Mouse (Mus musculus): ENCODE results near the gene A730049H05Rik. TPM values are rescaled to one million over a fixed set of nuclear protein-coding genes. Genes with fewer than 3 reads are reported as not detected.

Gene A730049H05Rik
- polyA plus RNA-seq, 1 experiment from 2014 or later = not detected

DNA sequence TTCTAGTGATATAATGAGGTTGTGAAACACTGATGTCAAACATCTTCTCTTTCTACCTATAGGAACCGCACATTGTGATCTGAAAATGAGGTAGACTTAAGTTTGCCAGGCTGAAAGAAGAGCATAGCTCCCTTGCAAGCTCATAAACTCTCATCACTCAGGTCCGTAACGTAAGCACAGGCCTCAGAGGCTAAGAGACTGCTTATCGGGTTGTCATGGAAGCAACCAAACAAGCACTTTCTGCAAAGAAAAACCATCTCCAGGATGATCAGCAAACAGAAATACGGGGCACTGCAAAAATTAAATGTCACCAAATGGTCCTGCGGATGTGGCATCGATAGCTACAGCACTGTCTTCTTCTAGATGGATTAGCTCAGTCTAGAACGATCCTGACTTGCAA is 29.6 kb downstream of the A730049H05Rik start:
- no peak for ATAC-seq (ENCODE audit: low read depth)
- no peaks in the 10 kb centered on the region for H3K9me3 ChIP-seq (replicated peaks; ENCODE audit: control insufficient read depth, low read length)
- no peaks in the 10 kb centered on the region for H3K36me3 ChIP-seq (ENCODE audit: control insufficient read depth, insufficient read depth)
- no peaks in the 10 kb centered on the region for H3K27me3 ChIP-seq (ENCODE audit: control insufficient read depth, insufficient read depth, low read depth, low read length)
- H3K4me3 ChIP-seq (ENCODE audit: low read depth, low read length) = no peak overlapping the region
- H3K4me1 ChIP-seq (ENCODE audit: control insufficient read depth, low read depth, low read length) = no peaks in the 10 kb centered on the region
- WGBS (ENCODE audit: insufficient replicate concordance) = 64% methylated on average over 8 of the region's 8 CpGs
- H3K9ac ChIP-seq (ENCODE audit: low read depth, low read length) = no peak overlapping the region
- no peak overlapping the region for H3K27ac ChIP-seq (ENCODE audit: low read length)
- H3K4me2 ChIP-seq (ENCODE audit: low read depth, low read length) = no peak overlapping the region

DNA sequence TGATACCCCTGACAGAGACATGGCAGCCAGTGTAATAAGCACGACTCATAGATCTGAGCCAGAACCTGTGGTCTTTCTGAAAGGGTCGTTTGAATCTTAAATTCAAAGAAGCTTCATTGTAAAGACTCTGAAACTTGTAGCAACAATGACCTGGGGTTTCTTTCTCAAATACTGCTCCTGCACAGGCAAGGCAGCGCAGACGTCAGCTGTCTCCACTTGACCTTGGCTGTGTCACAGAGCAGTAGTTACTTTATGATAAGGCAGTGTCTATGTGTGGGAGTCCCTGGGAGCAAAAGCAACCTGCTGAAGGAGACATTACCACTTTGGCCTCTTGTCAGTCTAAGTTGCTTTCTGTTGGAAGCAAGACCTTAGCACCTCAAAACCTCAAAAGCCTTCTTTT is 30.3 kb downstream of the A730049H05Rik start:
- Histone ChIP-seq H3K27me3 (ENCODE audit: control insufficient read depth, insufficient read depth, low read depth, low read length) (no peaks in the 10 kb centered on the region), H3K9ac (ENCODE audit: low read depth, low read length) (no peak overlapping the region), H3K36me3 (ENCODE audit: control insufficient read depth, insufficient read depth) (no peaks in the 10 kb centered on the region), H3K4me1 (ENCODE audit: control insufficient read depth, low read depth, low read length) (no peaks in the 10 kb centered on the region), H3K4me3 (ENCODE audit: low read depth, low read length) (no peak overlapping the region), H3K4me2 (ENCODE audit: low read depth, low read length) (no peak overlapping the region), H3K27ac (ENCODE audit: low read length) (no peak overlapping the region), H3K9me3 (replicated peaks; ENCODE audit: control insufficient read depth, low read length) (no peaks in the 10 kb centered on the region)
- no peak for ATAC-seq (ENCODE audit: low read depth)
- WGBS (ENCODE audit: insufficient replicate concordance) = 47% methylated on average over 4 of the region's 4 CpGs

DNA sequence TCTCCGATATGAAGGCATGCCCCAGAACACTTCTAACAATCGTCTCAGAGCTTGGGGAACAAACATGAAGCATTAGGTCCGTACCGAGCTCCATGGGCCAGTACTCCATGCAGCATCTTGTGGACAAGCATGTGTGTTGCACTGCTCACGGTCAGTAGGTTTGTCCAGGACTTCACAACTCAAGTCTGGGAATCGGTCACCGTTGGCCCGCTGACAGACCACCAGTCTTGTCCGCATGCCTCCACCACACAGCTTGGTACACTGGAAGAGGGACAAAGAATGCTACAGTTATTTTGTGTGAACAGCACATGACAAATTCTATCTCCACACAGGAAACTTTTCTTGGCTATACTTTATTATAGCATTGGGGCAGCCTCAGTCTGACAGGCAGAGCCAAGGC is 32.9 kb downstream of the A730049H05Rik start:
- H3K27me3 ChIP-seq (ENCODE audit: control insufficient read depth, insufficient read depth, low read depth, low read length) = no peaks in the 10 kb centered on the region
- no peak for ATAC-seq (ENCODE audit: low read depth)
- no peaks in the 10 kb centered on the region for H3K4me1 ChIP-seq (ENCODE audit: control insufficient read depth, low read depth, low read length)
- H3K4me3 ChIP-seq (ENCODE audit: low read depth, low read length) = no peak overlapping the region
- 73% methylated on average over 9 of the region's 9 CpGs for WGBS (ENCODE audit: insufficient replicate concordance)
- no peak overlapping the region for H3K4me2 ChIP-seq (ENCODE audit: low read depth, low read length)
- no peak overlapping the region for H3K9ac ChIP-seq (ENCODE audit: low read depth, low read length)
- H3K36me3 ChIP-seq (ENCODE audit: control insufficient read depth, insufficient read depth) = no peaks in the 10 kb centered on the region
- no peaks in the 10 kb centered on the region for H3K9me3 ChIP-seq (replicated peaks; ENCODE audit: control insufficient read depth, low read length)
- no peak overlapping the region for H3K27ac ChIP-seq (ENCODE audit: low read length)

DNA sequence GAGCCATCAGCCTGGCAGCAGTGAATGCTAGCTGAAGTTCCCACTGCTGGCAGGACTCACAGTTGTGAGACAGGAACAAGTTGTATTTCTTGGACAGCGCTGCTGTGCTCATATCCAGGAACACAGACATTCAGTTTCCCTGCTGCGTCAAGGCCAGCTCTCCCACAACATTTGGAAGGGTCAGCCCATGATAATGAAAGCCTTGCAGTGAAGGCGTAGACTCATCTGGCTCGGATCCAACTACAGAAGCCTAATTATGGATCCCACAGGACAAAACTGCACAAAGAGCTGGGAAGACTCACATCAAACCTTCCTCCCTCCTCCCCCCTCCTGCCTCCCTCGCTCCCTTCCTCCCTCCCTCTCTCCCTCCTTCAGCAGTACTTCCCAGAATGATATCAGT is 34.0 kb downstream of the A730049H05Rik start:
- 46% methylated on average over 5 of the region's 5 CpGs for WGBS (ENCODE audit: insufficient replicate concordance)
- Histone ChIP-seq H3K9ac (ENCODE audit: low read depth, low read length) (no peak overlapping the region), H3K4me2 (ENCODE audit: low read depth, low read length) (no peak overlapping the region), H3K4me1 (ENCODE audit: control insufficient read depth, low read depth, low read length) (no peaks in the 10 kb centered on the region), H3K27ac (ENCODE audit: low read length) (no peak overlapping the region), H3K36me3 (ENCODE audit: control insufficient read depth, insufficient read depth) (no peaks in the 10 kb centered on the region), H3K9me3 (replicated peaks; ENCODE audit: control insufficient read depth, low read length) (no peaks in the 10 kb centered on the region), H3K4me3 (ENCODE audit: low read depth, low read length) (no peak overlapping the region), H3K27me3 (ENCODE audit: control insufficient read depth, insufficient read depth, low read depth, low read length) (no peaks in the 10 kb centered on the region)
- ATAC-seq (ENCODE audit: low read depth) = 0 out of 2 replicates have a peak, but pooled peaks have one; percentile 7

DNA sequence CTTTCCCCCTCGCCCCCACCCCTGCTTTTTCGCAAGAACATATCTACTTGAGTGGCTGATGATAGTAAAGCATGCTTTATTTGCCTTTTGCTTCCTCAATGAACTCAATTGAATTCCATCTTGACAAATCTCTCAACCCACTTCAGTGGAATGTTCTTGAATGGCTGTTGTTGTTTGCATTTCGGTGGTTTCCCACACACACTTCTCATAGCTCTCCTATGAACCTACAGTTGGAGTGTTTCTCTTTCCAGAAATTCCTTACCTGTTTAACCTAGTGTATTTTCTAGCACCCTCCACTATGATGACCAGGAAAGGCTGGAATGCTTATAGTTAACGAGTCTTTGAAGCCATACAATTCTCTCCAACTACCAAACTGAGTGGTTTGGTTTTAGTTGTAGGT is 38.6 kb downstream of the A730049H05Rik start:
- Histone ChIP-seq H3K9me3 (replicated peaks; ENCODE audit: control insufficient read depth, low read length) (no peaks in the 10 kb centered on the region), H3K36me3 (ENCODE audit: control insufficient read depth, insufficient read depth) (no peaks in the 10 kb centered on the region), H3K27me3 (ENCODE audit: control insufficient read depth, insufficient read depth, low read depth, low read length) (no peaks in the 10 kb centered on the region), H3K4me2 (ENCODE audit: low read depth, low read length) (no peak overlapping the region), H3K4me3 (ENCODE audit: low read depth, low read length) (no peak overlapping the region), H3K4me1 (ENCODE audit: control insufficient read depth, low read depth, low read length) (no peaks in the 10 kb centered on the region), H3K9ac (ENCODE audit: low read depth, low read length) (no peak overlapping the region), H3K27ac (ENCODE audit: low read length) (no peak overlapping the region)
- ATAC-seq (ENCODE audit: low read depth) = no peak
- WGBS (ENCODE audit: insufficient replicate concordance) = 56% methylated on average over 4 of the region's 4 CpGs

DNA sequence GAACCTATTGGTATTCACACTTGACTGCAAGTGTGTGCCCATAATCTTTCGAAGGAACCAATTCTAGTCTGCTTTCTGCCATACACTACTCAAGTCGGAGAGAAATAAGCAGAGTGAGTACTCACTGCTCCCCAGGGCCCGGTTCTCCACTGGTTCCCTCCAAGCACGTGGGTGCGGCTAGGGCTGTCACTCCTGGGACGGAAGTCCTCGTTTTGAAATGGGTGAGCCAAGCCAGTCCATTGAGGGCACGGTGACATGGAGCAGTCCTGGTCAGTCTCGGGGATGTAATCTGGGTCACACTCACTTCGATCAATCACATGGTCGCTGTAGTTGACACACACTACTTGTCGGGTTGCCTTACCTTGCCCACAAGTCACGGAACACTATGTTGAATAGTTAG is 41.5 kb downstream of the A730049H05Rik start:
- no peak overlapping the region for H3K4me3 ChIP-seq (ENCODE audit: low read depth, low read length)
- H3K27ac ChIP-seq (ENCODE audit: low read length) = no peak overlapping the region
- no peaks in the 10 kb centered on the region for H3K4me1 ChIP-seq (ENCODE audit: control insufficient read depth, low read depth, low read length)
- H3K9ac ChIP-seq (ENCODE audit: low read depth, low read length) = no peak overlapping the region
- 72% methylated on average over 13 of the region's 13 CpGs for WGBS (ENCODE audit: insufficient replicate concordance)
- no peaks in the 10 kb centered on the region for H3K9me3 ChIP-seq (replicated peaks; ENCODE audit: control insufficient read depth, low read length)
- no peak overlapping the region for H3K4me2 ChIP-seq (ENCODE audit: low read depth, low read length)
- H3K27me3 ChIP-seq (ENCODE audit: control insufficient read depth, insufficient read depth, low read depth, low read length) = no peaks in the 10 kb centered on the region
- no peak for ATAC-seq (ENCODE audit: low read depth)
- no peaks in the 10 kb centered on the region for H3K36me3 ChIP-seq (ENCODE audit: control insufficient read depth, insufficient read depth)

DNA sequence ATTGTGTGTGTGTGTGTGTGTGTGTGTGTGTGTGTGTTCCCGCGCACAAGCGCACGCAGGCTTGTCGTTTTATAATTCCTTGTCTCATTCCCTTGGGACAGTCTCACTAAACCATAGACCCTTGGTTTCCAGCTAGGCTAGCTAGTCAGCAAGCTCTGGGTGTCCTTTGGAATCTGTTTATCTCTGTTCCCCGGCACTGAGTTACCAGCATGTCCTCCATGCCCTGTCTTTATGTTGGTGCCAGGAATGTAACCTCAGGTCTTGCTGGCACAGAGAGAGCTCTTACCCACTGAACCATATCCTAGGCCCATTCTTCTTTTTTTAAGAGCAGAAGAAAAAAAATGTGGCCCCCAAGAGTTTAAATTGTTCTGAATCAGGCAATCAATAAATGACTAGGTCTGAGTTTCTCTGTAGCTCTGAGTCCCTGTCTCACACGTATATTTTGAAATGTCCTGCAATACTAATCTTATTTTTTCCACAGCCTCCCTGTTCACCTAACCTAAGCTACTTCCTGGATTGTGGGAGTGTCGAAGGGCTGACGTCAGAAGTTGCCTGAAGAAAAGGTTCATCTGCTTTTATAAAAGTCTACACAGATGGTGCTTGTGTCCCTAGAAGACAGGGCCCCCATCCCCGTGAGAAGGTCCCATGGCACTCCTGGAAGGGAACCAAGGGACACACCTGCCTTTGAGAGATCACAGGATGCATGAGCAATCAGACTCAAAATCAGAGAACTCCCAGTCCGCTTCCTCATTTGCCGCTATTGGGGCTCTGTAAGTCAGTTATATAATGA is 42.6 kb downstream of the A730049H05Rik start:
- Histone ChIP-seq H3K4me1 (ENCODE audit: control insufficient read depth, low read depth, low read length) (no peaks in the 10 kb centered on the region), H3K9me3 (replicated peaks; ENCODE audit: control insufficient read depth, low read length) (no peaks in the 10 kb centered on the region), H3K4me3 (ENCODE audit: low read depth, low read length) (no peak overlapping the region), H3K4me2 (ENCODE audit: low read depth, low read length) (no peak overlapping the region), H3K27ac (ENCODE audit: low read length) (no peak overlapping the region), H3K36me3 (ENCODE audit: control insufficient read depth, insufficient read depth) (no peaks in the 10 kb centered on the region), H3K27me3 (ENCODE audit: control insufficient read depth, insufficient read depth, low read depth, low read length) (no peaks in the 10 kb centered on the region), H3K9ac (ENCODE audit: low read depth, low read length) (no peak overlapping the region)
- WGBS (ENCODE audit: insufficient replicate concordance) = 62% methylated on average over 12 of the region's 12 CpGs
- ATAC-seq (ENCODE audit: low read depth) = no peak

DNA sequence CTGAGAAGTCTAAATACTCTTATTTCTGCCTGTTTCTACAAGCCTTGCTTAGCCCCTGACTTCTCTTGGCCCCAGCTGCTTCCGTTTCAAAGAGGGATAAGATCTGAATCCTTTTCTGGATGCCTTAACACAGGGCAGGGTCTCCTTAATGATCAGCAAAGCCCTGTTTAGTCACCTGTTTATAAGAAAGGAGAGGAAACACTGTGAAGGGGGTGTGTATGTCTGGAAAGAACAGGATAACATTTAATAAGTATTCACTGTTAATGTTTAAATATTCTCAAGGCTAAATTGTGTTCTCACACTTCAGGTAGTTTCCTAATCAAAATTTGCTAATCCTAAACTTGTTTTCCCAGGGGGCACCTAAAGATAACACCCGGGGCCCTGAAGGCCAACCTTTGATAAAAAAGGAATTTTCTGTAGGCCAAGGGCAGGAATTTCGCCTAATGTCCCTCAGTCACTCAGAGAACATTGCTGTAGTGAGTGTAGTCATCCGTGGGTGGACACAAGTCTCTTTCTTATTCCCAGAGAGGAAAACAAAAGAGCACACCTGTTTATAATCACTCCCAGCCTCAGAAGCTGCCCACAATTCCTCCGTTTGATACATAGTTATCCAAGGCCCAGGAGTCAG is 44.1 kb downstream of the A730049H05Rik start:
- Histone ChIP-seq H3K9ac (ENCODE audit: low read depth, low read length) (no peak overlapping the region), H3K27ac (ENCODE audit: low read length) (no peak overlapping the region), H3K9me3 (replicated peaks; ENCODE audit: control insufficient read depth, low read length) (no peaks in the 10 kb centered on the region), H3K4me3 (ENCODE audit: low read depth, low read length) (no peak overlapping the region), H3K4me1 (ENCODE audit: control insufficient read depth, low read depth, low read length) (no peaks in the 10 kb centered on the region), H3K36me3 (ENCODE audit: control insufficient read depth, insufficient read depth) (no peaks in the 10 kb centered on the region), H3K27me3 (ENCODE audit: control insufficient read depth, insufficient read depth, low read depth, low read length) (no peaks in the 10 kb centered on the region), H3K4me2 (ENCODE audit: low read depth, low read length) (no peak overlapping the region)
- ATAC-seq (ENCODE audit: low read depth) = no peak
- 43% methylated on average over 5 of the region's 5 CpGs for WGBS (ENCODE audit: insufficient replicate concordance)

DNA sequence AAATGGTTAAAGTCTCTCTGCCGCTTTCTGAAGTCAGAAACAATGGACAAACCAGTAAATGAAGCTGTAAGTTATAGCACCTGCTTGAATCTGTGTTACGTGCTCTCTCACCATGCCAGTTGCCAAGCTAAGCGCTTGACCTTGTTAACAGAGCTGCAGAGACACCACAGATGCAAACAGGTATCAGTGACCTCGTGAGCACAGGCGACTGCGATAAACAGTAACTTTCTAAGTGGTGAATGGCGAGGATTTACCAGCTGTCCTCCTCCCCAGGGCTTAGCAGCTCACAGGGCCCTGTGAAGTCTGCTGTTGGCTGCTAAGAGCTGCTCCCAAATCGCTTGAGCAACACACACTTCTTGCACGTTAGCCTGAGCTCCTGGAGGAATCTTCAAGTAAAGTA is 46.3 kb downstream of the A730049H05Rik start:
- 58% methylated on average over 9 of the region's 9 CpGs for WGBS (ENCODE audit: insufficient replicate concordance)

More for the DNA sequence above, 46.3 kb downstream of the A730049H05Rik start:
- no peaks in the 10 kb centered on the region for H3K27me3 ChIP-seq (ENCODE audit: control insufficient read depth, insufficient read depth, low read depth, low read length)
- H3K9ac ChIP-seq (ENCODE audit: low read depth, low read length) = no peak overlapping the region
- no peaks in the 10 kb centered on the region for H3K9me3 ChIP-seq (replicated peaks; ENCODE audit: control insufficient read depth, low read length)
- ATAC-seq (ENCODE audit: low read depth) = no peak
- H3K4me3 ChIP-seq (ENCODE audit: low read depth, low read length) = no peak overlapping the region
- H3K36me3 ChIP-seq (ENCODE audit: control insufficient read depth, insufficient read depth) = no peaks in the 10 kb centered on the region
- H3K4me2 ChIP-seq (ENCODE audit: low read depth, low read length) = no peak overlapping the region
- H3K27ac ChIP-seq (ENCODE audit: low read length) = no peak overlapping the region
- H3K4me1 ChIP-seq (ENCODE audit: control insufficient read depth, low read depth, low read length) = no peaks in the 10 kb centered on the region
